Mouse (Mus musculus) midbrain, embryonic 14.5 days (tissue): Measurements from ENCODE around the gene Tekt4. TPM values are rescaled to one million over a fixed set of nuclear protein-coding genes. Genes with fewer than 3 reads are reported as not detected.

Source experiments
- ATAC-seq: fragments of 200-750 bp; cut with Nextera tagmentation; 2 replicates; pipeline ENCODE4 v1.8.0; 2017; ENCODE audit warnings: moderate number of reproducible peaks, moderate library complexity; ENCODE audit not compliant: low FRiP score, low TSS enrichment
- DNase-seq: peaks from one replicate; pipeline ENCODE4 v3.0.0-alpha.2; 2015
- H3K27ac ChIP-seq: fragments of 300-500 bp; sonication (generic); replicated peaks from 2 replicates; pipeline ENCODE4 v1.5.1; 2014; ENCODE audit warnings: mild to moderate bottlenecking, low read depth, low read length, moderate library complexity
- H3K27me3 ChIP-seq: fragments of 300-500 bp; sonication (generic); 2 replicates; pipeline ENCODE4 v1.6.1; 2014; ENCODE audit warnings: low read length, control low read depth, mixed read lengths; ENCODE audit not compliant: control insufficient read depth, insufficient read depth
- H3K36me3 ChIP-seq: fragments of 300-500 bp; sonication (generic); 2 replicates; pipeline ENCODE4 v1.6.1; 2014; ENCODE audit warnings: low read length, control low read depth; ENCODE audit not compliant: control insufficient read depth, insufficient read depth
- H3K4me1 ChIP-seq: fragments of 300-500 bp; sonication (generic); 2 replicates; pipeline ENCODE4 v1.6.1; 2014; ENCODE audit warnings: mild to moderate bottlenecking, antibody characterized with exemption, low read length, control low read depth; ENCODE audit not compliant: control insufficient read depth, insufficient read depth
- H3K4me2 ChIP-seq: fragments of 300-500 bp; sonication (generic); 2 replicates; pipeline ENCODE4 v1.6.1; 2014; ENCODE audit warnings: mild to moderate bottlenecking, low read length, moderate library complexity
- H3K4me3 ChIP-seq: fragments of 300-500 bp; sonication (generic); replicated peaks from 2 replicates; pipeline ENCODE4 v1.5.1; 2014; ENCODE audit warnings: low read depth, low read length
- H3K9ac ChIP-seq: fragments of 300-500 bp; sonication (generic); replicated peaks from 2 replicates; pipeline ENCODE4 v1.6.1; 2014; ENCODE audit warnings: mild to moderate bottlenecking, low read length, moderate library complexity
- H3K9me3 ChIP-seq: fragments of 300-500 bp; sonication (generic); 2 replicates; pipeline ENCODE4 v1.6.1; 2016; ENCODE audit warnings: low read length, control low read depth, mixed read lengths; ENCODE audit not compliant: control insufficient read depth
- WGBS: fragments of 180-500 bp; shearing (Covaris S2); extraction: QIAGEN DNeasy Blood & Tissue Kit; methylation state at CpG from one replicate; pipeline ENCODE4 v1.1.7; 2014; 5-methylcytosine and 5-hydroxymethylcytosine counted together
- polyA plus RNA-seq: library from polyadenylated mRNA; unstranded; fragments of >200 nt; fragmentation: Nextera tagmentation; extraction: Ambion mirVana; gene quantifications from 2 replicates; pipeline ENCODE4 v1.2.1, GENCODE M21; 2014

Gene Tekt4
- polyA plus RNA-seq, 1 experiment from 2014 or later: 0.50 TPM

DNA sequence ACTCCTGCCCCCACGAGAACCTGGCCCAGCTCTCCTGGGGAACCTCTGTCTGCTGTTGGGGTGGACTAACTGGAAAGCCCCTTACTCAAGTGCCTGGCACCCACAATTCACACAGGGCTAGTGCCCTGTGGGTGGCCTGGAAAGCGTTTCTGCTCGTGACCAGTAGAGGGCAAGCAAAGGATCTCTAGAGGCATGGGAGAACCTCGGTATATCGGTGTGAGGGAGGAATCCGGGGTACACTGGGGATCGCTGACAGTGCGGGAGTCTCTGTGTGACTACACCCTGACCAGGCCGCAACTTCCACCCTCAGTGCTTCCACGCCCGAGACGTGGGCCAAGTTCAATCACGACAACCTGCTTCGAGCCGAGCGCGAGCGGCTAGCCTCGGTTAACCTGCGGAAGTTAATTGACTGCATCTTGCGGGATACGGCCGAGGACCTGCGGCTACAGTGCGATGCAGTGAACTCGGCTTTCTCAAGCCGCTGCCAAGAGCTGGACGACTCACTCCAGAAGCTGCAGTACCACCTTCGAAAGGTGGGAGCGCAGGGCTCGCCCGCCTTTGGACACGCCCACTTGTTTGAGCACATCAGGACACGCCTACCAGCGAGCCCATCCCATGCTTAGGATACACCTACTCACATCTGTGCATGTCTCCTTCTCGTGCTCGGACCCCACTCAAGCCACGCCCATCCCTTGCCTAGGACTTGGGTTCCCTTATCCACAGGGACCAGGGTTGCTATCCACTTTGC is 20.1 kb downstream of the Tekt4 start:
- Histone ChIP-seq H3K27me3 (peaks cover 15% of the 10 kb centered on the region), H3K36me3 (no peaks in the 10 kb centered on the region), H3K27ac (no peak overlapping the region), H3K9ac (0 out of 2 replicates have a peak overlapping the region, but pooled peaks have one; percentile 0), H3K9me3 (no peaks in the 10 kb centered on the region), H3K4me2 (peak overlapping the region; percentile 50), H3K4me3 (peak overlapping the region; percentile 18), H3K4me1 (0 out of 2 replicates have a peak, but pooled peaks cover 4% of the 10 kb centered on the region)
- ATAC-seq (peak; percentile 29; the same call in 1 of the 2 replicates), DNase-seq (peak; percentile 78)
- WGBS: 2% methylated on average over 38 of the region's 38 CpGs

DNA sequence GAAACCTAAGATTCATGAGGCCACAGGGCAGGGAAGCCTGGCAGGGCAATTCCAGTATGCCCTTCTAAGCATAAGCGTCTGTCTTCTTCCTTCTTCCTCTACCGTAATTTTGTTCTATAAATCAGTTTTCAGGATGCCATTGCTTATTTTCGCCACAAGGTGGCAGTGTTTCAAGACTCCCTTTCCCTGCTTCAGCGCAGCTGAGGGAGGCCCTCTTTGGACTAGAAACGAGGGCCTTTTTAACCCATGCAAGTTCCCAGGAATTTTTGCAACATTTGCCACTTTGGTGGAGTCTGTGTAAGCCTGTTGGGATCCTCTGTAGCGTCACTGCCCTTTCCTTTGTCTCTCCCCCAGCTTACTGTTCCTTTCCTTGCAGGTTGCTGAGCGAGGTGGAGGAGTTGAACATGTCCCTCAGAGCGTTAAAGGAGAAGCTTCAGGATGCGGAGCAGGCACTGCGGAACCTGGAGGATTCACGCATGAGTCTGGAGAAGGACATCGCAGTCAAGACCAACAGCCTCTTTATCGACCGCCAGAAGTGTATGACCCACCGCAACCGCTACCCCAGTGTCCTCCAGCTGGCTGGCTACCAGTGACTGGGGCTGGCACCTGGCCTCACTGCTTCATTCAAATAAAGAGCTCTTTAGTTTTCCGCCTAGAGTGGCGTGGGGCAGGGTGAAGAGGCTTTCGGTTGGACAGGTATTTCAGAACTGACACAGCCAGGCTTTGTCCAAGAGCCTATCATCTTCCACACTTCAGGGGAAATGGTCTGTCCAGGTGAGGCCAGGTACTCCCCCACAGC is 21.7 kb downstream of the Tekt4 start:
- Histone ChIP-seq H3K4me2 (no peak overlapping the region), H3K9me3 (no peaks in the 10 kb centered on the region), H3K27ac (no peak overlapping the region), H3K27me3 (peaks cover 15% of the 10 kb centered on the region), H3K9ac (no peak overlapping the region), H3K4me1 (0 out of 2 replicates have a peak, but pooled peaks cover 4% of the 10 kb centered on the region), H3K4me3 (no peak overlapping the region), H3K36me3 (no peaks in the 10 kb centered on the region)
- 39% methylated on average over 19 of the region's 19 CpGs for WGBS
- no peak for ATAC-seq
- DNase-seq: peak; percentile 91

GRCm38 (mm10) chr17:25480152-25480551 is 25.7 kb downstream of the Tekt4 start:
- ATAC-seq: no peak
- H3K27ac ChIP-seq: no peak overlapping the region
- peaks cover 6% of the 10 kb centered on the region for H3K27me3 ChIP-seq
- H3K4me3 ChIP-seq: no peak overlapping the region
- H3K9ac ChIP-seq: no peak overlapping the region
- H3K4me2 ChIP-seq: no peak overlapping the region
- no peaks in the 10 kb centered on the region for H3K36me3 ChIP-seq
- DNase-seq: no peak
- H3K4me1 ChIP-seq: no peaks in the 10 kb centered on the region
- no peaks in the 10 kb centered on the region for H3K9me3 ChIP-seq
- 44% methylated on average over 8 of the region's 8 CpGs for WGBS

DNA sequence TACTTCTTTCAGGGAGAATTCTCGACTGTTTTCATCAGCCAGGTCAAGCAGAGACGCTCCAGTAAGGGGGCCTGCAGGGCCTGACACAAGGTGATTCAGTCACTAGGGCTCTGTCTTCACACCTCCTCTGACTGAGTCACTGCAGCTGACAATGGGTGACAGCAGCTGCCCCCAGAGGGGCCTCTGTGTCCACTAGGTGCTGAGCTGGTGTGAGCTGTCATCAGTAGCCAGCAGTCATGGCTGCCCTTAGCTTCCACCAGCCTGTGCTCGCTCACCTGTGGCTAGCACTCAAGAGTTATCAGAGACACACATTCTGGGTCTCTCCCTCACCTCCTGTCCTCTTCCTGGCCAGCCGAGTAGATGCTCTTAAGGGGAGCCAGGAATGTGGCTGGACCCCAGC is 26.4 kb downstream of the Tekt4 start:
- H3K9me3 ChIP-seq: no peaks in the 10 kb centered on the region
- no peaks in the 10 kb centered on the region for H3K4me1 ChIP-seq
- H3K4me2 ChIP-seq: no peak overlapping the region
- no peak overlapping the region for H3K4me3 ChIP-seq
- ATAC-seq: no peak
- H3K36me3 ChIP-seq: no peaks in the 10 kb centered on the region
- WGBS: 64% methylated on average over 4 of the region's 4 CpGs
- H3K9ac ChIP-seq: no peak overlapping the region
- no peak overlapping the region for H3K27ac ChIP-seq
- DNase-seq: no peak
- H3K27me3 ChIP-seq: no peaks in the 10 kb centered on the region

GRCm38 (mm10) chr17:25482092-25482491 is 27.7 kb downstream of the Tekt4 start:
- ATAC-seq (no peak), DNase-seq (no peak)
- Histone ChIP-seq H3K27ac (no peak overlapping the region), H3K4me3 (no peak overlapping the region), H3K9ac (no peak overlapping the region), H3K27me3 (no peaks in the 10 kb centered on the region), H3K9me3 (no peaks in the 10 kb centered on the region), H3K4me1 (no peaks in the 10 kb centered on the region), H3K36me3 (no peaks in the 10 kb centered on the region), H3K4me2 (no peak overlapping the region)
- 92% methylated on average over 6 of the region's 6 CpGs for WGBS

DNA sequence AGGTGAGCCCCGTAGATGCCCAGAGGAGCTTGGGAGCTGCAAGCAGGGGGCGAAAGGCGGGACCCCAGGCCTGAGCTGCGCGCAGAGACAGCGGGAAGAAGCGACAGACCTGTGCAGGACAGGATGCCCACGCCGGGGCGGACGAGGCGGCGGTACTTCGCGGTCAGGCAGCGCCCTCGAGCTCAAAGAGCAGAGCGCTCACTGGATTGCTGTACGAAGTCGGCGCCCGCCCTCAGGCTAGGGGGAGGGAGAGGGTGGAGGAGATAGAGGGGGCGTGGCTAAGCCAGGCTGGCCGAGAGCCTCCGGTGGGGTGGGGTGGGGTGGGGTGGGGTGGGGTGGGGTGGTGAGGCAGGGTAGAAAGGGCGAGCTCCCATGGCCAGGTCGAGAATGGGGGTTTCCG is 42.6 kb downstream of the Tekt4 start, which contains the start of gene Sstr5:
Gene Sstr5 (minus strand): TSS at position 276 of the 400 bp plus-strand sequence.
- H3K27ac ChIP-seq: no peak within 1 kb of the TSS
- H3K9ac ChIP-seq: peak within 1 kb of the TSS; percentile 29; the same call in 1 of the 2 replicates
- DNase-seq (peak; percentile 57), ATAC-seq (no peak)
- H3K4me2 ChIP-seq: peak within 1 kb of the TSS; percentile 53
- H3K9me3 ChIP-seq: no peaks in the 10 kb centered on the region
- WGBS: 1% methylated on average over 26 of the region's 28 CpGs
- peak within 1 kb of the TSS; percentile 26 for H3K4me3 ChIP-seq
- H3K36me3 ChIP-seq: no peaks in the 10 kb centered on the region
- H3K4me1 ChIP-seq: no peaks in the 10 kb centered on the region
- peaks cover 16% of the 10 kb centered on the region for H3K27me3 ChIP-seq

GRCm38 (mm10) chr17:25502599-25502998 is 48.2 kb downstream of the Tekt4 start:
- DNase-seq: no peak
- no peak for ATAC-seq
- 83% methylated on average over 4 of the region's 4 CpGs for WGBS

GRCm38 (mm10) chr17:25507799-25508198 is 53.4 kb downstream of the Tekt4 start:
- Histone ChIP-seq H3K36me3 (no peaks in the 10 kb centered on the region), H3K27me3 (no peaks in the 10 kb centered on the region), H3K4me2 (no peak overlapping the region), H3K9ac (no peak overlapping the region), H3K4me3 (no peak overlapping the region), H3K9me3 (no peaks in the 10 kb centered on the region), H3K27ac (no peak overlapping the region), H3K4me1 (no peaks in the 10 kb centered on the region)
- 23% methylated on average over 3 of the region's 3 CpGs for WGBS
- peak; percentile 85 for DNase-seq
- no peak for ATAC-seq

More at GRCm38 (mm10) chr17:25502599-25502998, 48.2 kb downstream of the Tekt4 start:
- Histone ChIP-seq H3K9me3 (no peaks in the 10 kb centered on the region), H3K9ac (no peak overlapping the region), H3K4me1 (no peaks in the 10 kb centered on the region), H3K4me3 (no peak overlapping the region), H3K27ac (no peak overlapping the region), H3K27me3 (peaks cover 3% of the 10 kb centered on the region; the same call in 1 of the 2 replicates), H3K36me3 (no peaks in the 10 kb centered on the region), H3K4me2 (no peak overlapping the region)
